Mouse (Mus musculus): ENCODE measurements at regions not wholly inside any gene's neighbourhood (a gene's known extent, or its start where the extent isn't known, plus 50 kb on each side); places are given as distances from the start of the nearest gene placed in this dataset.

DNA sequence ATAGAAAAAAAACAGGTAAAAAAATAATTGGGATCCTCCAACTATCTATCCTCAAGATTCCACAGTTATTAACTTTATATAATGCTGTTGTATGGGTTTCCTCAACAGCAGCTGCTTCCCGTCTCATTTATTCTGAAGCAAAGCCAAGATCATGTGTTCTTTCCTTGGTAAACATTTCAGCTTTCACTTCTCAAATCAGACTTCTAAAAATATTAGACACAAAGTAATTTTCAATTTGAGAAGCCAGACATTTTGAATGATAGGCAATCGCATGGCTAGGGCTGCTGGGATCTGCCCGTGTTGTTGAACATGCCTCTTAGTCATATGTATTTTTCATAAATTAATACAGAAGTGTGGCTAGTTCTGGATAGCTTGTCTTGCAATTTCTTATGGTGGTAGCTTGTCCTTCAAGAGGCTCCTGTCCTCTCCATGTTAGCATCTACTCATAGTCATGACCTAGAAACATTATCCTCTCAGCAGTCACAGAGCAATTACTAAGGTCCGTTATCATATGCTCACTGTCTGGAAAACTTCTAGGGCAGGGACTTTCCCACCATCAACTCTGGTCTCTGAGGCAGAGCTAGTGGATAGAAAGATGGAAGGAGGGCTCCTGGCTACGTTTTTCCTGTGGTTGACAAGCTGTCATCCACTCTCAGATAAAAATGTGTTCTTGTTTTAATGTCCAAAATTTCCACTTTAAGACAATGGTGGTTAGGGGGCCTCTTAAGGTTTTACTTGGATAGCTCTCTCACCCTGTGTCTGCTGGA lies 274.6 kb upstream of the Nmur2 start:
- Histone ChIP-seq H3K36me3 (ENCODE audit: control insufficient read depth, insufficient read depth, low read length) (no peaks in the 10 kb centered on the region), H3K9me3 (ENCODE audit: control insufficient read depth, low read length) (no peaks in the 10 kb centered on the region), H3K27me3 (replicated peaks; ENCODE audit: control insufficient read depth, insufficient read depth, low read length) (no peaks in the 10 kb centered on the region), H3K4me1 (replicated peaks; ENCODE audit: control insufficient read depth, insufficient read depth, low read length) (no peaks in the 10 kb centered on the region), H3K4me3 (ENCODE audit: low read depth, low read length) (no peak overlapping the region), H3K4me2 (ENCODE audit: low read length) (no peak overlapping the region), H3K9ac (ENCODE audit: low read length) (no peak overlapping the region), H3K27ac (ENCODE audit: low read depth) (no peak overlapping the region)
- WGBS: 69% methylated on average over 5 of the region's 5 CpGs
- ATAC-seq (replicated peaks; ENCODE audit: low FRiP score, low TSS enrichment, low read depth) (no peak), DNase-seq (ENCODE audit: low spot score) (no peak)

GRCm38 (mm10) chr11:56309549-56309948 lies 268.7 kb upstream of the Nmur2 start:
- DNase-seq (ENCODE audit: low spot score) (no peak), ATAC-seq (replicated peaks; ENCODE audit: low FRiP score, low TSS enrichment, low read depth) (no peak)
- no peak overlapping the region for H3K27ac ChIP-seq (ENCODE audit: low read depth)
- H3K4me1 ChIP-seq (replicated peaks; ENCODE audit: control insufficient read depth, insufficient read depth, low read length): no peaks in the 10 kb centered on the region
- H3K9ac ChIP-seq (ENCODE audit: low read length): no peak overlapping the region
- WGBS: 100% methylated on average over 1 of the region's 1 CpGs
- no peak overlapping the region for H3K4me2 ChIP-seq (ENCODE audit: low read length)
- no peak overlapping the region for H3K4me3 ChIP-seq (ENCODE audit: low read depth, low read length)
- H3K9me3 ChIP-seq (ENCODE audit: control insufficient read depth, low read length): no peaks in the 10 kb centered on the region
- no peaks in the 10 kb centered on the region for H3K36me3 ChIP-seq (ENCODE audit: control insufficient read depth, insufficient read depth, low read length)
- H3K27me3 ChIP-seq (replicated peaks; ENCODE audit: control insufficient read depth, insufficient read depth, low read length): no peaks in the 10 kb centered on the region

- DNase-seq (ENCODE audit: low spot score) (no peak), ATAC-seq (replicated peaks; ENCODE audit: low FRiP score, low TSS enrichment, low read depth) (no peak)
- no peaks in the 10 kb centered on the region for H3K9me3 ChIP-seq (ENCODE audit: control insufficient read depth, low read length)
- H3K4me3 ChIP-seq (ENCODE audit: low read depth, low read length): no peak overlapping the region
- H3K36me3 ChIP-seq (ENCODE audit: control insufficient read depth, insufficient read depth, low read length): no peaks in the 10 kb centered on the region
- 86% methylated on average over 5 of the region's 5 CpGs for WGBS
- H3K4me2 ChIP-seq (ENCODE audit: low read length): no peak overlapping the region
- no peaks in the 10 kb centered on the region for H3K27me3 ChIP-seq (replicated peaks; ENCODE audit: control insufficient read depth, insufficient read depth, low read length)
- no peak overlapping the region for H3K9ac ChIP-seq (ENCODE audit: low read length)
- H3K4me1 ChIP-seq (replicated peaks; ENCODE audit: control insufficient read depth, insufficient read depth, low read length): no peaks in the 10 kb centered on the region
- no peak overlapping the region for H3K27ac ChIP-seq (ENCODE audit: low read depth)
These were observed 267.7 kb upstream of the Nmur2 start for GRCm38 (mm10) chr11:56308383-56309105.

GRCm38 (mm10) chr11:56307051-56307450 lies 266.2 kb upstream of the Nmur2 start:
- H3K36me3 ChIP-seq (ENCODE audit: control insufficient read depth, insufficient read depth, low read length): no peaks in the 10 kb centered on the region
- no peaks in the 10 kb centered on the region for H3K27me3 ChIP-seq (replicated peaks; ENCODE audit: control insufficient read depth, insufficient read depth, low read length)
- no peak overlapping the region for H3K4me2 ChIP-seq (ENCODE audit: low read length)
- DNase-seq (ENCODE audit: low spot score): no peak
- H3K4me3 ChIP-seq (ENCODE audit: low read depth, low read length): no peak overlapping the region
- H3K27ac ChIP-seq (ENCODE audit: low read depth): no peak overlapping the region
- WGBS: 31% methylated on average over 3 of the region's 3 CpGs
- ATAC-seq (replicated peaks; ENCODE audit: low FRiP score, low TSS enrichment, low read depth): no peak
- no peak overlapping the region for H3K9ac ChIP-seq (ENCODE audit: low read length)
- no peaks in the 10 kb centered on the region for H3K9me3 ChIP-seq (ENCODE audit: control insufficient read depth, low read length)
- no peaks in the 10 kb centered on the region for H3K4me1 ChIP-seq (replicated peaks; ENCODE audit: control insufficient read depth, insufficient read depth, low read length)

DNA sequence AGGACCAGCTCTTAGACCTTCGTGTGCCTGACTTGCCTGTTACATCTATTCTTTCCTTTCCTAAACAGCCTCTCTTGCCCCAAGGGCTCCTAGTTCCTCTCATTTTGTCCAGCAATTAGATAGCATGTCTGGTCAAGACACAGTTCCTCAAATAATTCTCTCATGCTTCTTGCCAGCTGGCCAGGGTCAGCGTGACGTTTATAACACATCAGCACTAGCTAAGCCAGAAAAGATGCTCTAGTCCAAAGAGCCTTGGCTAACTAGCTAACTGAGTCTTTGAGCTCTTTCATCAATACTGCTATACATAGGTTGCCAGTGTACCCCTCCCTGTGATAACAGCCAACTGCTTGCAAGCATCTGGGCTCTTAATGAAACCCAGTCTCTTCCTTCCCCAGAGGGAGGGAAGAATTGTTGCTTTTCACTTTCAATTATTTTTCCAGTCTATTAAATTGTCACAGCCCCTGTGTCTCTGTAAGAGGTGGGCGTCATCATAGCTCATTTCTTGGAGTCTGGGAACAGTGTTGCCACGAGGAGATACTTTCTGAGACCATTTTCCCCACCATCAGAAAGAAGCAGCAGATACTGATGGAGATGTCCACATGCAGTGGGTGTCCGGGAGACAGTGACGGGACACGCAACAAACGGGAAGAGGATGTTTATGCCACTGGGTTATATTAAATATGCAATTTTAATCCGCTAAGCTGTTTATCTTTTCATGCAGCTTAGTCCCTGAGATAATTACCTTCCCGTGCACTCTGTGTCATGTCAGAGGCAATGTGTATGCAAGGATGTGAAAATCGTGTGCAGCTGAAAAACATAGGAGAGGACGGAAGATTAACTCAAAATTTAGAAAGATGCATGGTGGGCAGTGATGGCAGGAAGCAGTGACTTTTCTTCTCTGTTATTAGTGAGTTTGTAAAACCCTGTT lies 250.1 kb upstream of the Nmur2 start:
- no peak for ATAC-seq (replicated peaks; ENCODE audit: low FRiP score, low TSS enrichment, low read depth)
- no peak overlapping the region for H3K4me3 ChIP-seq (ENCODE audit: low read depth, low read length)
- H3K27me3 ChIP-seq (replicated peaks; ENCODE audit: control insufficient read depth, insufficient read depth, low read length): no peaks in the 10 kb centered on the region
- DNase-seq (ENCODE audit: low spot score): no peak
- 58% methylated on average over 13 of the region's 13 CpGs for WGBS
- no peaks in the 10 kb centered on the region for H3K4me1 ChIP-seq (replicated peaks; ENCODE audit: control insufficient read depth, insufficient read depth, low read length)
- no peaks in the 10 kb centered on the region for H3K9me3 ChIP-seq (ENCODE audit: control insufficient read depth, low read length)
- H3K9ac ChIP-seq (ENCODE audit: low read length): no peak overlapping the region
- H3K27ac ChIP-seq (ENCODE audit: low read depth): no peak overlapping the region
- no peak overlapping the region for H3K4me2 ChIP-seq (ENCODE audit: low read length)
- H3K36me3 ChIP-seq (ENCODE audit: control insufficient read depth, insufficient read depth, low read length): no peaks in the 10 kb centered on the region

GRCm38 (mm10) chr11:56285575-56286260 lies 244.9 kb upstream of the Nmur2 start:
- no peak overlapping the region for H3K4me2 ChIP-seq (ENCODE audit: low read length)
- no peak for DNase-seq (ENCODE audit: low spot score)
- no peak overlapping the region for H3K4me3 ChIP-seq (ENCODE audit: low read depth, low read length)
- no peak overlapping the region for H3K9ac ChIP-seq (ENCODE audit: low read length)
- no peak for ATAC-seq (replicated peaks; ENCODE audit: low FRiP score, low TSS enrichment, low read depth)
- no peak overlapping the region for H3K27ac ChIP-seq (ENCODE audit: low read depth)
- WGBS: 53% methylated on average over 2 of the region's 2 CpGs
- H3K36me3 ChIP-seq (ENCODE audit: control insufficient read depth, insufficient read depth, low read length): no peaks in the 10 kb centered on the region
- no peaks in the 10 kb centered on the region for H3K9me3 ChIP-seq (ENCODE audit: control insufficient read depth, low read length)
- H3K4me1 ChIP-seq (replicated peaks; ENCODE audit: control insufficient read depth, insufficient read depth, low read length): no peaks in the 10 kb centered on the region
- no peaks in the 10 kb centered on the region for H3K27me3 ChIP-seq (replicated peaks; ENCODE audit: control insufficient read depth, insufficient read depth, low read length)

DNA sequence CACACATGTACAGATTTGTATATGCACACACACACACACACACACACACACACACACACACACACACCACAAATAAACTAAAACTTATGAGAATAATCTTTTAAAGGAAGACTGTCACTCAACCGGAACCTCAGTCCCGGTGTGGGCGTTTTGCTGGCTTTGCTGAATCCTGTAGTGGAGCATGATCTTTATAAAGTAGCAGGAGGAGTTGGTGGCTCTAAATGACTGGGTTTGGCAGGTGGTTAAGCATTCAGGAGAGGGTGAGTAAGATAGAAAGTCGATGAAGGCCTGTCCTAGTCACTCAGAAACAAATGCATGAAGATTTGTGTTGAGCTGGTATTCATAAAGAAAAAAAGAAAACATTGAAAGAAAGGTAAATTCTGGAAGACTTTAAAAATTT lies 240.4 kb upstream of the Nmur2 start:
- no peak overlapping the region for H3K9ac ChIP-seq (ENCODE audit: low read length)
- no peak overlapping the region for H3K4me3 ChIP-seq (ENCODE audit: low read depth, low read length)
- 89% methylated on average over 4 of the region's 4 CpGs for WGBS
- H3K27ac ChIP-seq (ENCODE audit: low read depth): no peak overlapping the region
- H3K4me2 ChIP-seq (ENCODE audit: low read length): no peak overlapping the region
- ATAC-seq (replicated peaks; ENCODE audit: low FRiP score, low TSS enrichment, low read depth) (no peak), DNase-seq (ENCODE audit: low spot score) (no peak)
- H3K9me3 ChIP-seq (ENCODE audit: control insufficient read depth, low read length): no peaks in the 10 kb centered on the region
- H3K4me1 ChIP-seq (replicated peaks; ENCODE audit: control insufficient read depth, insufficient read depth, low read length): no peaks in the 10 kb centered on the region
- no peaks in the 10 kb centered on the region for H3K36me3 ChIP-seq (ENCODE audit: control insufficient read depth, insufficient read depth, low read length)
- no peaks in the 10 kb centered on the region for H3K27me3 ChIP-seq (replicated peaks; ENCODE audit: control insufficient read depth, insufficient read depth, low read length)

GRCm38 (mm10) chr11:56280216-56280615 lies 239.4 kb upstream of the Nmur2 start:
- Histone ChIP-seq H3K27ac (ENCODE audit: low read depth) (no peak overlapping the region), H3K4me1 (replicated peaks; ENCODE audit: control insufficient read depth, insufficient read depth, low read length) (no peaks in the 10 kb centered on the region), H3K9ac (ENCODE audit: low read length) (no peak overlapping the region), H3K27me3 (replicated peaks; ENCODE audit: control insufficient read depth, insufficient read depth, low read length) (no peaks in the 10 kb centered on the region), H3K4me3 (ENCODE audit: low read depth, low read length) (no peak overlapping the region), H3K4me2 (ENCODE audit: low read length) (no peak overlapping the region), H3K36me3 (ENCODE audit: control insufficient read depth, insufficient read depth, low read length) (no peaks in the 10 kb centered on the region), H3K9me3 (ENCODE audit: control insufficient read depth, low read length) (no peaks in the 10 kb centered on the region)
- DNase-seq (ENCODE audit: low spot score) (no peak), ATAC-seq (replicated peaks; ENCODE audit: low FRiP score, low TSS enrichment, low read depth) (no peak)
- 62% methylated on average over 2 of the region's 2 CpGs for WGBS
